Mouse (Mus musculus) cerebellum, postnatal 4 days (tissue): ENCODE data around the gene Olfr458.
"Not testable (repeated sequence)": the region's sequence is repeated elsewhere in the genome, so short reads cannot be mapped to it uniquely, and the experiment has no call there.

Experiments used
- DNase-seq, 2 experiments: peaks; one replicate each; pipeline ENCODE4 v3.0.0; 2022; ENCODE audit warnings: low spot score in 2 of 2, mixed read lengths in 1 of 2

The Olfr458 gene

DNA sequence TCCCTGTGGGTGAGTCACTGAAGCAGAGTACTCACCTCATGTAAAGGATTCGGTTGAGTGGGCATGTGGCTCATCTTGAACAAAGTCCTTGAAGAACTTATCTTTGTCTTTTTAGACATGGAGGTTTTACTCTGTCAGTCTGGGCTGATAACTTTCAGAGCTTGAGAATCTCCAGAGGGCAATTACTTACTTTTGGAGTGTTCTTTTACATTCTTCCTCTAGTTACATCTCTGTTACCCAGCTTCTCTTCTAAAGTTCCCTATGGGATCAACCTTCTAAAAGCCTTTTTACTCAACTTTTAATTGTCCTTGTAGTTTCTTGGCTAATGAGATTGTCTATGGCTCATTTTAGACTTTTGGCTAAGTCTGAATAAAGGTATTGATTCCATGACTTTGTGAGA is at the start of gene Olfr458:
Gene Olfr458, minus strand, starts transcription at position 101 of the 400 bp plus-strand sequence.
- no peak for DNase-seq

DNA sequence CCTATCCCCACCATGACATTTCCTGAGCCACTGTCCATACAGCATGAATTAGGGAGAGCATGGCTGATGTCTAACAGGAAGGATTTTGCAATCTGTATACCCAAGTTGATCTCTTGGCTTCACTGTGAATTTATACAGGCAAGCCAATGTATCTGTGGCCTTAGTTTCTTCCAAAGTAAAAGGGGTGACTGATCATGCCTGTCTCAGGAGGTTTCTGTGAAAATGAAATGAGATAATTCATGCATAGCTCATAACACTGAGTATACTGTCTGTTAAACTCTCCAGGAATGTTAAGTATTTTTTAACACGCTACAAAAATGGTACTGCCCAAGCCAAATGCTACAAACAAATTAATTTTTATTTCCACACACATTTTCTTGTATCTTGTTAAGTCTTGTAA is 48.5 kb upstream of the Olfr458 start:
- no peak for DNase-seq

DNA sequence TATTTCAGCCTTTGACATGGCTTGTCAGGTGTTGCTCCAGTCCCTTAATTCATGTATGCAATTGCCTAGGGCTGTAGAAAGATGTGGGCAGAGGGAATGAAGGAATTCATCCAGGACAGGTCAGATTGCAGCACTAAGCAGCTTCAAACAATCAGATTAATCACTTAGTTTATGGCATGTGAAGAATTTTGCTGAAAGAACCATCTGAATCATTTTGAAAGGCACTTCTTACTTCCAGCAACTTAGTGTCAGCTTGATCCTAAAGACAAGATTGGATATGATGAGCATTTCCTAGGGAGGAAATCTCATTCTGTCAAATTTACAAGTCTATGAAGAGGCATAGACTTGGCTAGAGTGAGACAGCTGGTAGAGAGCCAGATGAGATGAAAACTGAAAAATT is 44.3 kb upstream of the Olfr458 start:
- DNase-seq: no peak

DNA sequence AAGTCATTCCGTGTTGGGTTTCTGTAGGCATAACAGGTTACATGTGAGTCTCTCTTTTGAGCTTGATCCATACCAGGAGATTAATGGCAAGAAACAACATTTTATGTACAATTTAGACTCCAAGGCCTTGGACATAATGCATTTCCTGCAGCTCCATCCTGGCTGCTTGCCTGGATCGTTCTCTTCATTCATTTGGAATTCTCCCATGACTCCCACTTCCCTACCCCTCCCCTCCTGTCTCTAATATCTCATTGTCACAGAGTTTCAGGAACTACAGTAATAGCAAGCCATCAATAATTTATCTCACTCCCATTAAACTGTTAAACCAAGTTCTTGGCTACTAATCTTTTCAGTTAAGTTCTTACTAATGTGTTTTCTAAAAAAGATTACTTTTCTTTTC is 38.5 kb upstream of the Olfr458 start:
- no peak for DNase-seq

DNA sequence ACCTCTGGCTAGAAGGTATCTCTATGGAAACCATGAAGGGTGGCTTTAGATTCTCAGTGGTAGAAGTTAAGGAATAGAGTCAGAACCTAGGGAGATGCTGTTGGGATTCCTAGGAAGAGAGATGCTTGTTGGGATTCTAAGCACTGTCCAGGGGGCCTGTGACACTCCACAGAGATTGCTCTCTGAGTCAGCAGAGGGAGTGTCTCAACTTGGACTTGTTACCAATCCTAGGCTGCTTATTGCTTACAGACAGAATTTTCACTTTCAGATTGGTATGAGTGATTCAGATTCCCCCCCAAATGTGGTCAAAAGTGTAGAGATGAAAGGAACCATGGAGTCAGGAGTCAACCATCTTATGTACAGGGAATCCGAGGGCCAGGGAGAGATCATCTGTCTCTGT is 24.7 kb upstream of the Olfr458 start:
- no peak for DNase-seq

DNA sequence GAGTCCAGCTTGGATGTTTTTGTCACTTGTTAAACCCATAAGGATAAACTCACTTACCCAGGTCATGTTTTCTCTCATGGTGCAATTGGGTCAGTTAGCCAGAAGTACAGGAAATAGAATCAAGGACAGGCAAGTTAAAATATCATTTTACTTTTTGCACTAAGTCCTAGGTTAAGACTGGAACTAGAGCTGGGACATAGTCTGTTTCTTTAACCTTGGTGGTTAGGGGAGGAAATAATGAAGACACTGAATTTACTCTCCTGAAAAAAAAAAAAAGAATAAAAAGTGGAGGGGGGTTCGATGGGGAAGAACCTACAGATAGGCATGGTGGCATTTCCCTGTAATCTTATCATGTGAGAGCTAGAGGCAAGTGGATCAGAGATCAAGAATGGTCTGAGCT is 22.1 kb upstream of the Olfr458 start, which contains the start of gene Olfr456:
Gene Olfr456, minus strand, starts transcription at position 101 of the 400 bp plus-strand sequence.
- DNase-seq: no peak

DNA sequence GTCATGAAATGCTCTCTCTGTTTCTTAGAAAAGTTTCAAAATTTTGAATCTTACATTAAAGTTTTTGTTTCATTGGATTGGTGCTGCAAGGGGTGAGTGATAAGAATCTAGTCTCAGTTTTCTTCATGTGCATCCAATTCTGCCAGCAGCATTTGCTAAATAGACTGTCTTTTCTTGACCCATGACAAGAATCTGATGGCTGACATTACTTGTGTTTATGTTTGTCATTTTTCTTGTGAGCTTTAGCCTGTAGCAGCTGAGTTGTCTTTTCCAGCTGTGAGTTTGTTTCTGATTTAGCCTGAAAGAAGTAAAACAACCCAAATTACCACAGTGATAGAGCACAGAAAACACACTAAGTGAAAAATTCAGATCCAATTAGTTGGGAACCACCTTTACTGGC is 19.6 kb upstream of the Olfr458 start:
- no peak for DNase-seq

DNA sequence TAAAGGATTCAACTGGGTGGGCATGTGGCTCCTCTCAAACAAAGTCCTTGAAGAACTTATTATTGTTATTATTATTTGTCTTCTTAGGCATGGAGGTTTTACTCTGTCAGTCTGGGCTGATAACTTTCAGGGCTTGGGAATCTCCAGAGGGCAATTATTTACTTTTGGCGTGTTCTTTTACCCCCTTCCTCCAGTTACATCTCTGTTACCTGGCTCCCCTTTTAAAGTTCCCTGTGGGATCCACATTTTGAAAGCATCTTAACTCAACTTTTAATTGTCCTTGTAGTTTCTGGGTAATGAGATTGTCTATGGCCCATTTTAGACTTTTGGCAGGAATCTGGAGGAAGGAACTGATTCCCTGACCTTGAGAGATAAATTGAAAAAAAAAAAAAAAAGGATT is 11.2 kb upstream of the Olfr458 start, which contains the start of gene Olfr457:
Gene Olfr457, minus strand, starts transcription at position 101 of the 400 bp plus-strand sequence.
- no peak for DNase-seq

DNA sequence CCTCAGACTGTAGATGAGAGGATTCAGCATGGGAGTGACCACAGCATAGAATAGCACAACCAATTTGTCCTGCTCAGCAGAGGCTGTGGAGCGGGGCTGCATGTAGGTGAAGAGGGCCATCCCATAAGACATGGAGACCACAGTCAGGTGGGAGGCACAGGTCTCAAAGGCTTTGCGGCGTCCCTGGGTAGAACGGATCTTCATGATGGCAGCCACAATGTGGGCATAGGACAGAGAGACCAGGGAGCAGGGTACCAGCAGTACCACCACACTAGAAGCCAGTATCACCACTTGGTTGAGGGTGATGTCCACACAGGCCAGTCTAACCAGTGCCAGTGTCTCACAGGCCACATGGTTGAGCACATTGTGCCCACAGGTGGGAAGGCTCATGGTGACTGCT is 6.3 kb upstream of the Olfr458 start:
- DNase-seq: not testable (repeated sequence)

DNA sequence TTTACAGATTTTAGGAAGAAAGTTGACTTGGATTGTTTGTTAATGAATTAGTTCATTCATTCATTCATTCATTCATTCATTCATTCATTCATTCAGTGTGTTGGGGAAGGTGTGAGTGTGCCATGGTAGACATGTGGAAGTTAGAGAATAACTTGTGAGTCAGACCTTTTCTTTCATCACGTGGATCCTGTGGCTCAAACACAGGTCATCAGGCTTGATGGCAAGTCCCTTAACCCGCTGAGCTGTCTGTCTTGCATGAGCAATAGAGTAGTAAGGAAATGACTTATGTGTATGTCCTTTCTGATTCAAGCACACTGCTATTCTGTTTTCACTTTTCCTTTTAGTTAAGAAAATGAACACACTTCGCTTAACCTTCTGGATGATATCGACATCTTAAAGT is 5.5 kb upstream of the Olfr458 start:
- no peak for DNase-seq

DNA sequence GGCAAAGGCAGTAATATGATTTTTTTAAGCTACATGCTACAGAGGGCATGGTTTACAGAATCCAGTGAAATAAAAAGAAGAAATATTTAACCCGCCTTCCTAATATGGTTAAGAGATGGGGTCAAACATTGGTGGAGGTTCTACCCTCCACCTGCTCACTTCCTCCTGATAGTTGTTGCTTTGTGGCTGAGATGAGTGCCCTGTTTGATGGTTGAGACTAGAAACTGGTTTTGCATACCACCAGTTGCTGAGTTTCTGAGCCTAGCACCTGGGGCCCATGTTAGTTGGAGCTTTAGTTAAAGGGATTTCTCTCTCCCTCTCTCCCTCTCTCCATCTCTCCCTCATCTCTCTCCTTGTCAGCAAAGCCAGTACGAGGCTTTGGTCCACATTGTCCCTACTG is 17.6 kb downstream of the Olfr458 start:
- DNase-seq: no peak

DNA sequence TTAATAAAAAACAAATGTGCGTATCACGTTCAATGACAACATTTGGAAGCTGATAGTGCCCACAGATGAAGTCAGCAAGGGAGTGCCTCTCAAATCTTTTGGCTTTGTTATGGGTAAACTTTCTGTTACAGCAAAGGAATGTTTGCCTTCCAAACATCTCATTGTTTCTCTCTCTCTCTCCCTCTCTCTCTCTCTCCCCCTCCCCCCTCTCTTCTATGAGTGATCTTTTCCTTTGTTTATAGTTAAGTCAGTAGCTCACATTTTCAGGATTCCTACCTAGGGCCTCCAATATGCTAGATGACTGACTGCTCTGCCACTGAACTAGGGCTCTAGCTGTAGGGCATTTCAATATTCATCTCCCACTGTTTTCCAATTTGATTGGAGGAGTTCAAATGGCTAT is 20.5 kb downstream of the Olfr458 start:
- DNase-seq: no peak

DNA sequence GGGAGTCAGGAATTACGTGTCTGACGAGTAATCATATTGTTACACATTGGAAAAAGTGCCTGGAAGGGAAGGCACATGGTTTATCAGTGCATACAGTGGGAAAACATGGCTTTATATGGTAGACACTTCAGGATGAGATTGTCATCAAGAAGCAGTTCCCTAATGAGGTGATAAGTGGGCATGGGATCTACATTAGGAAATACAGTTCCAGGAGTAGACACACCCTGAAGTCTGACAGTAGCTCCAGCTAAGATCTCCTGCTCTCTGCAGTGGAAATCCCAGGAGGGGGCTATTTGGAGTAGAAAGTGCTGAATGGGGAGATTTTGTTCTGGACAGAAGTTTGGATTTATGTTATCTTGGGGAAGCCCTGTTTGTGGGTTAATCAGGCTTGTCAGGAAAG is 23.6 kb downstream of the Olfr458 start:
- DNase-seq: no peak

DNA sequence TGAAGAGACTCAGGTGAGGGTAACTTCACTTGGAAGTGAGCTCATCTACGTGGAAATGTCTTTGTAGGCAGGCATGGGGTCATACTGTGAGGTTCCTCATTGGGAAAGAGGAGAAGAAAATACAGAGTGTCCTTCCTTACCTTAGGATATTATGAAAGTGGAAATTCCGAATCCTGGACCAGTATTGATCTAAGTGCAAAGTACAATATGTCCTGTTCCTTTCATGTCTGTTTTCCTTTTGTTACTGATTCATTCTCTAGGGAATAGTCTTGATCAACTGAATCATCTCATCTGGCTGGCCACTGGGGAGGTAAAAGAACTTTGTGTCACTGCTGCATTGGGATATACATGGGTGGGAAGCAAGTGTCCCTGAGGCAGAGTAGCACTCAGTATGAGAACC is 29.5 kb downstream of the Olfr458 start:
- no peak for DNase-seq

DNA sequence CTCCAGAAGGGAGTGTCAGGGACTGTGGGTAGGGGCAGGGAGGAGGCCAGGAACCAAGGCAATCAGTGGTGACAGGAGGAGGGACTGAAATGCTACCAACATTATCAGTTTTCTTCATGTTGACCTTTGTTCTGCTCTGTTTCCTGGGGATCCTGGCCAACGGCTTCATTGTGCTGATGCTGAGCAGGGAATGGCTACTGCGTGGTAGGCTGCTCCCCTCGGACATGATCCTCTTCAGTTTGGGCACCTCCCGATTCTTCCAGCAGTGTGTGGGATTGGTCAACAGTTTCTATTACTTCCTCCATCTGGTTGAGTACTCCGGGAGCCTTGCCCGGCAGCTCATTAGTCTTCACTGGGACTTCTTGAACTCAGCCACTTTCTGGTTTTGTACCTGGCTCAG is 30.6 kb downstream of the Olfr458 start, which contains the start of gene Tas2r126:
Gene Tas2r126, plus strand, starts transcription at position 90 of the 400 bp plus-strand sequence.
- no peak for DNase-seq

DNA sequence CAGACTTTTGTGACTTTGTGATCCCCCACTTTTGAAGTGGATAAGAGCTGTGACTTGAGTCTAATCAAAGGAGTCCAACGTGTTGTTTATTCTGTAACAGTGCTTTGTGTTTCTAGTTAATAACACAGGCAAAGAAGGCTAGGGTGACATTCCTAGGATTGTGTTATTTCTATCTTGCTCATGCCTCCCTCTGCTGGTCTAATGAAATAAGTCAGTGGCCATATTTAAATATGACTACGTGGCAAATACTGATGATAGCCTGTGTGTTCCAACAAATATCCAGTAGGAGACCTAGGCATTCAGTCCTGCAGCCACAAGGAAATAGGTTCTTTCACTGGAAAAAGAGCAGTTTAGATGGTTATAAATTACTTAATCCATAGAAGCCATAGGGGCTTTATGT is 31.4 kb downstream of the Olfr458 start:
- no peak for DNase-seq

DNA sequence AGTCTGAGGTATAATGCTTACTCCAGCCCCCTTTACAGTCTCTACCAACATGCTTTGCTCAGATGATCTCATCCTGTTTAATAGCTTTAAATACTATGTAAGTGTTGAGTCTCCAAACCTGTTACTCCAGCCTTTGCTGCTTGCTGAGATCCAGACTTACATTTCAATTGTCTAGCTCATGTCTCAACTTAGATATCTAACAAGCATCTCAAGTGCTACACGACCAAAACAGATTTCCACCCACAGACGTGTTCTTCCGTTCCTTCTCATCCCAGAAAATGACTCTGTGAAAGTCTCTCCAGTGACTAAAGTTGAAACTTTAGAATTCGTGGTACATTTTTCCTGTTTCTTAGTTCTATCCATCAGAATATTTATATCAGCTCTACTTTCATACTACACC is 38.7 kb downstream of the Olfr458 start:
- DNase-seq: no peak

DNA sequence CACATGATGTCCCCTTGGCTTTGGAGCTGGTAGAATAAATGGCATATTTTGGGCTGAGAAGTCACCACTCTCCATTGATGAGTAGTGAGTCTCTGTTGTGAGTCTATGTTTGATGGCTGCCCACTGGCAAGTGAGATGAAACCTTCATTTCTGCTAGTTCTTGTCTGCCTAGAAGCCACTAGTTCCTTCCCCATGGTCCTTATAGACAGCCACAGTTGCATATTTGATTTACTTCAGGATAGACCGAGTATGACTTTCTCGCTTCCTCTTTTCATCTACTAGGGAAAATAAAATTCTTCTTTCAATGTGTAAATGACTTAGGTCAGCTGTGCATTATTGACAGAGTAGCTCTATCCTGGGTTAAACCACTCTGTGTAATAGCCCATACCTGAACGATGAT is 40.5 kb downstream of the Olfr458 start:
- no peak for DNase-seq

DNA sequence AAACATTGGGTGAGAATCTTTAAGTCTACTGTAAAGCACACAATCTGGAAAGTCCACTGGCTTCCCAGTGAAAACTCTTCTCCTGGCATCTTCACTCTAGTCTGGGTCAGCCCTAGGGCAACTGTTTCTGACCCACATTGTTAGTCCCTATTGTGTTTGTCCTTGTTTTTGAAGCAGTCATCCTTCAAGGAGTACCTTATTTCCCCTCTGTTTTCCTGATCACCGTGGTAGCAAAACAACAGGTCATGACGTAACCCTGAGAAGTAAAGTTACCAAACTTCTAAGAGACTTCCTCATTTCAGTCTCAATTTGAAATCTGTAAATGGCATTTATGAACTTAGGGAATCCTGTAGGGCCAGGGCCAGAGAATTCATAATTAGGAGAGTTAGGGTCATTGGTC is 43.6 kb downstream of the Olfr458 start:
- no peak for DNase-seq

DNA sequence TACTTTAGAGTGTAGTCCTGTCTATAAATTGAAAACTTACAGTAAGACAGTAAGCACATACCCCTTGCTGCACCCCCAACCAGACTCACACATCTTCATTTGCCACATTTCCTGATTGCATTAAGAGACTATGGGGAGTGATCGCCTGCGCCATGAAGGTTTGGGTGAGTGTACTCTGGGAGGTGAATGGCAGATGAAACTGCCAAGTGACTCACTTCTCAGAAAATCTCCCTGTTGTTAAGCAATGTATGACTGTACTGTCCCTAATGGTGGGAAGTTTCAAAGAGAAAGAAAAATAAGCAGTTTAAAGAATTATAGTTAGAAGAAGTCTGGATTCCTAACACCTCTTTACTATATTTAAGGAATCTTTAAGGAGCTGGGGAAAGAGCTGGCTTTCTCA is 45.6 kb downstream of the Olfr458 start:
- no peak for DNase-seq
